Mouse (Mus musculus) liver, embryonic 14.5 days (tissue): ENCODE measurements around the gene Med29. TPM values are rescaled to one million over a fixed set of nuclear protein-coding genes. Genes with fewer than 3 reads are reported as not detected.
A peak's percentile ranks its signal among the peaks of the same experiment; 100 is the strongest.
"Not testable (repeated sequence)": the region's sequence is repeated elsewhere in the genome, so short reads cannot be mapped to it uniquely, and the experiment has no call there.

Experiments used
- ATAC-seq: fragments of 200-750 bp; cut with Nextera tagmentation; 2 replicates; pipeline ENCODE4 v1.8.0; 2017; ENCODE audit warnings: moderate number of reproducible peaks, mild to moderate bottlenecking, moderate library complexity; ENCODE audit not compliant: insufficient read depth
- DNase-seq, 3 experiments: peaks; one replicate each; pipeline ENCODE4 v3.0.0-alpha.2; 2012 to 2013; ENCODE audit warnings: low read depth in 3 of 3, low spot score in 3 of 3
- H3K27ac ChIP-seq: fragments of 300-500 bp; sonication (generic); 2 replicates; pipeline ENCODE4 v1.5.1; 2014; ENCODE audit warnings: moderate library complexity, mild to moderate bottlenecking, control low read depth, inconsistent platforms
- H3K27me3 ChIP-seq: fragments of 300-500 bp; sonication (generic); 2 replicates; pipeline ENCODE4 v1.6.1; 2014; ENCODE audit warnings: mild to moderate bottlenecking, low read length, moderate library complexity; ENCODE audit not compliant: control insufficient read depth, insufficient read depth
- H3K36me3 ChIP-seq: fragments of 300-500 bp; sonication (generic); replicated peaks from 2 replicates; pipeline ENCODE4 v1.6.1; 2014; ENCODE audit warnings: low read depth; ENCODE audit not compliant: control insufficient read depth, insufficient read depth
- H3K4me1 ChIP-seq, 2 experiments: fragments of 200-500 bp in 1 of 2; fragments of 300-500 bp in 1 of 2; sonication (generic) in 1 of 2; replicated peaks; 2 replicates each; pipeline ENCODE4 v1.6.1; 2012 to 2014; ENCODE audit warnings: antibody characterized with exemption in 1 of 2, inconsistent platforms in 1 of 2, low read length in 1 of 2; ENCODE audit not compliant: control insufficient read depth in 2 of 2, insufficient read depth in 2 of 2
- H3K4me2 ChIP-seq: fragments of 300-500 bp; sonication (generic); 2 replicates; pipeline ENCODE4 v1.6.1; 2014; ENCODE audit warnings: low read depth, mild to moderate bottlenecking, control low read depth, moderate library complexity
- H3K4me3 ChIP-seq, 2 experiments: fragments of 200-500 bp in 1 of 2; fragments of 300-500 bp in 1 of 2; sonication (generic) in 1 of 2; 2 replicates each; pipeline ENCODE4 v1.5.1; 2012 to 2014; ENCODE audit warnings: low read depth in 2 of 2, low read length in 2 of 2, mild to moderate bottlenecking in 2 of 2, control low read depth in 1 of 2, inconsistent platforms in 1 of 2, moderate library complexity in 1 of 2; ENCODE audit not compliant: insufficient read depth in 1 of 2
- H3K9ac ChIP-seq: fragments of 300-500 bp; sonication (generic); replicated peaks from 2 replicates; pipeline ENCODE4 v1.6.1; 2014; ENCODE audit warnings: mild to moderate bottlenecking, control low read depth, moderate library complexity
- H3K9me3 ChIP-seq: fragments of 300-500 bp; sonication (generic); 2 replicates; pipeline ENCODE4 v1.6.1; 2016; ENCODE audit warnings: low read length, mixed read lengths; ENCODE audit not compliant: control insufficient read depth
- CTCF ChIP-seq: IDR thresholded peaks from 2 replicates; pipeline ENCODE4 v1.5.1; 2016; ENCODE audit warnings: antibody characterized with exemption, low read depth, control low read depth
- EP300 ChIP-seq: IDR thresholded peaks from 2 replicates; pipeline ENCODE4 v1.6.1; 2016; ENCODE audit warnings: antibody characterized with exemption, low read depth
- WGBS: fragments of 180-500 bp; shearing (Covaris S2); extraction: QIAGEN DNeasy Blood & Tissue Kit; methylation state at CpG from one replicate; pipeline ENCODE4 v1.1.7; 2014; ENCODE audit not compliant: insufficient replicate concordance; 5-methylcytosine and 5-hydroxymethylcytosine counted together
- polyA plus RNA-seq, 2 experiments: library from polyadenylated mRNA; depleted of rRNA in 1 of 2; stranded (reverse) in 1 of 2; unstranded in 1 of 2; fragments of >200 nt; fragmentation: Nextera tagmentation in 1 of 2; extraction: Ambion mirVana in 1 of 2; gene quantifications; 2 replicates each; pipeline versions ENCODE4 v1.2.1 to v1.2.3; 2012 to 2014

The Med29 gene
- polyA plus RNA-seq, 2 experiments = 21.0 to 27.2 TPM

DNA sequence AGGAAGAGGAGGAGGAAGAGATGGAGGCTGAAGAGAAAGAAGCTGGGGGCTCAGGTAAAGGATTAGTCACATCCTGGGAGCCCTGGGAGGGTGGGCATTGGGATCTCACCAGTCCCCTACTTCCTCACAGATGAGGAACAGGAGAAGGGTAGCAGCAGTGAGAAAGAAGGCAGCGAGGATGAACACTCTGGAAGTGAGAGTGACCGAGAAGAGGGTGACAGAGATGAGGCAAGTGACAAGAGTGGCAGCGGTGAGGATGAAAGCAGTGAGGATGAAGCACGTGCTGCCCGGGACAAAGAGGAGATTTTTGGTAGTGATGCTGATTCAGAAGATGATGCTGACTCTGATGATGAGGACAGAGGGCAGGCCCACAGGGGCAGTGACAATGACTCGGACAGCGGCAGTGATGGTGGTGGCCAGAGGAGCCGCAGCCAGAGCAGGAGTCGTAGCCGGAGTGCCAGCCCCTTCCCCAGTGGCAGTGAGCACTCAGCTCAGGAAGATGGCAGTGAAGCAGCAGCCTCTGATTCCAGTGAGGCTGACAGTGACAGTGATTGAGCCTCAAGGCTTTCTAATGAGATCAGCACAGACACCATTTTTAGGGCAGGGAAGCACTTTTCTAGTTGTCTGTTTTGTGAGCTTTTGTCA, 6.3 kb upstream of the Med29 start:
- DNase-seq = no peak
- no peak overlapping the region for H3K4me2 ChIP-seq
- H3K27ac ChIP-seq = no peak overlapping the region
- H3K36me3 ChIP-seq = peaks cover 24% of the 10 kb centered on the region
- no peak overlapping the region for H3K9ac ChIP-seq
- no peak for TF ChIP-seq EP300
- no peak for TF ChIP-seq CTCF
- peaks cover under 1% of the 10 kb centered on the region in 2 experiments; a peak in 3 of 4 replicates for H3K4me1 ChIP-seq
- ATAC-seq = no peak
- no peaks in the 10 kb centered on the region for H3K9me3 ChIP-seq
- H3K4me3 ChIP-seq = no peak overlapping the region
- WGBS = 84% methylated on average over 10 of the region's 10 CpGs
- no peaks in the 10 kb centered on the region for H3K27me3 ChIP-seq

DNA sequence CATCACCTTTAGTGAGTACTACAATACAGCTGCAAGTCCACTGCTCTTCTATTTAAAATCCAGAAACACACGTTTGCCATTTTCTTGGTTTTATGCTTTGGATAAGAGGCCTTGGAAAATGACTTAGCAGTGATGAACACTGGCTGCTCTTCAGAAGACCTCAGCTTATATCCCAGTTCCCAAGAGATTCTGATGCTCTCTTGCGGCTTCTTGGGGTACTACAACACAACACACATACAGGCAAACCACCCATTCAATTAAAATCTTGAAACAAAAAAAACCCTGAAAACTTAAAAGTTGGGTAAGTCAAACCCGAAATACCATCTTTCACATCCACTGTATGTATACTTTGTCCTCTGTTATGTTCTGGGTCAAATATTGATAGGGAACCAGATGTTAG, 5.5 kb upstream of the Med29 start:
- 52% methylated on average over 3 of the region's 3 CpGs for WGBS
- H3K4me1 ChIP-seq = peaks cover 3 to 4% of the 10 kb centered on the region in 2 experiments
- H3K4me3 ChIP-seq = no peak overlapping the region
- H3K9ac ChIP-seq = no peak overlapping the region
- no peaks in the 10 kb centered on the region for H3K9me3 ChIP-seq
- TF ChIP-seq CTCF (peak; percentile 42), EP300 (no peak)
- no peak overlapping the region for H3K4me2 ChIP-seq
- no peaks in the 10 kb centered on the region for H3K27me3 ChIP-seq
- DNase-seq = no peak
- ATAC-seq = no peak
- peaks cover 18% of the 10 kb centered on the region for H3K36me3 ChIP-seq
- no peak overlapping the region for H3K27ac ChIP-seq

DNA sequence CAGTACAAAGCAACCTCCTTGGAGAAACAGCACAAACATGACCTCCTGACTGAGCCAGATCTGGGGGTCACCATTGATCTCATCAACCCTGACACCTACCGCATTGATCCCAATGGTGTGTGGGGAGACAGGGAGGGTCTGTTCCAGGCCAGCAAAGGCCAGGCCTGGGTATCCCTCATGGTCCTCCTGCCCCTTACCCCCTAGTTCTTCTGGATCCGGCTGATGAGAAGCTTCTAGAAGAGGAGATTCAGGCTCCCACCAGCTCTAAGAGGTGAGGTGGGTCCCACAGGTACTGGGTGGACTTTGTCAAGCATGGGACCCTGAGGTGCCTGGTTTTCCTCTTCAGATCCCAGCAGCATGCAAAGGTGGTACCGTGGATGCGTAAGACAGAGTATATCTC, 2.9 kb upstream of the Med29 start:
- Histone ChIP-seq H3K27ac (no peak overlapping the region), H3K4me3 (no peak overlapping the region), H3K4me1 (peaks cover 8 to 10% of the 10 kb centered on the region in 2 experiments), H3K9ac (no peak overlapping the region), H3K27me3 (no peaks in the 10 kb centered on the region), H3K9me3 (no peaks in the 10 kb centered on the region), H3K36me3 (peaks cover 13% of the 10 kb centered on the region), H3K4me2 (no peak overlapping the region)
- DNase-seq (no peak), ATAC-seq (no peak)
- WGBS = 88% methylated on average over 4 of the region's 4 CpGs
- TF ChIP-seq EP300 (no peak), CTCF (no peak)

DNA sequence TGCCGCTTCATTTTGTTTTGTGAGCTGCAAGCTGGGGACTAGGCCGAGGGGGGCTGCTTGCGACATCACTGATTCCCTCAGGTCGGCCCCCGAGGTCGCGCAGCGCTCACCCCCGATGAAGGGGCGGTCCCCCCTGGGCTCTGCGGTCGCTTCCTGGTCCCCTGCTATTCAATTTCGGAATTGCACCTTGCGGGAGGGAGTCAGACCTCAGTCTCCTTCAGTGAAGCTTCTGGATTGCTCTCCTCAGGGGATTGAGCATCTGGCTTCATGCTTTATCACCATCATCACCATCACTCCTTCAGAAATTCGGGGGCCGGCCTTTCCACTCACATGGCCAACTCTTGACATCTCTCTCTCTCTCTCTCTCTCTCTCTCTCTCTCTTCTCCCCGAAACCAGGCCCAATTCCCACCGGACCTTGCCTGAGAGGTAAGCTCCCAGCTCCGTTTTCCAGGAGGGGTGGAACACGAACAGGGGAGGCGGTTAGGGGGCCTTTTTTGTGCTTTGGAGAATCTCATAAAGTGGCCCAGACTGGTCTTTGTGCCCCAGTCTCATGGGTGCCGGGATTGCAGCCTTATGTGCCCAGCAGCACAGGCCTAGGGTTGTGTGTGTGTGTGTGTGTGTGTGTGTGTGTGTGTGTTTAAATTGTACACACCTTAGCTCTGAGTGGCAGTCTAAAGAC, 904 bp upstream of the Med29 start:
- no peaks in the 10 kb centered on the region for H3K9me3 ChIP-seq
- DNase-seq = no peak
- H3K4me2 ChIP-seq = peak overlapping the region; percentile 93
- WGBS = 6% methylated on average over 22 of the region's 22 CpGs
- H3K36me3 ChIP-seq = peaks cover 19% of the 10 kb centered on the region
- TF ChIP-seq EP300 (no peak), CTCF (no peak)
- H3K4me1 ChIP-seq = peaks cover 8 to 10% of the 10 kb centered on the region in 2 experiments
- peak overlapping the region; percentile 9 for H3K27ac ChIP-seq
- peak overlapping the region; percentile 76 for H3K9ac ChIP-seq
- no peaks in the 10 kb centered on the region for H3K27me3 ChIP-seq
- H3K4me3 ChIP-seq = peak overlapping the region; percentile 73 to 79
- no peak for ATAC-seq

DNA sequence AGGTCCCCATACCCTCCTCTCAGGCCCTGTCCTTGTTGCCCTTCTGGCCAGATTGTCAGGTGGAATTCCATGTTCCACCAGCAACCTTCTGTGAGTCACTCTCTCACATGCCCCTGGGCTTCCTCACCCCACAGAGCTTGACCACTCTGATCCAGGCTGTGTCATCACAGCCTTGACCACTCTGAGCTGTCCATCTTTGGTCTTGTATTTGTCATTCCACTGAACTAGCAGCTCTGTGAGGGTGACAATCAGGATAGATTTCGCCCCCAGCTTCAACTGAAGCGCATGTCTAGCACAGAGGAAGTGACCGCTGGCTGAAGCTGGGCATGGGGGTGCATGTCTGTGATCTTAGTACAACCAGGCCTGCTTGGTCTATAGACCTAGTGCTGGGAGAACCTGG, 2.2 kb downstream of the Med29 start:
- DNase-seq (no peak), ATAC-seq (no peak)
- TF ChIP-seq CTCF (no peak), EP300 (no peak)
- Histone ChIP-seq H3K4me3 (no peak overlapping the region), H3K9ac (no peak overlapping the region), H3K4me1 (peaks cover 10 to 11% of the 10 kb centered on the region in 2 experiments), H3K4me2 (no peak overlapping the region), H3K27ac (no peak overlapping the region), H3K36me3 (peaks cover 6% of the 10 kb centered on the region), H3K9me3 (no peaks in the 10 kb centered on the region), H3K27me3 (no peaks in the 10 kb centered on the region)
- WGBS = 87% methylated on average over 3 of the region's 3 CpGs

DNA sequence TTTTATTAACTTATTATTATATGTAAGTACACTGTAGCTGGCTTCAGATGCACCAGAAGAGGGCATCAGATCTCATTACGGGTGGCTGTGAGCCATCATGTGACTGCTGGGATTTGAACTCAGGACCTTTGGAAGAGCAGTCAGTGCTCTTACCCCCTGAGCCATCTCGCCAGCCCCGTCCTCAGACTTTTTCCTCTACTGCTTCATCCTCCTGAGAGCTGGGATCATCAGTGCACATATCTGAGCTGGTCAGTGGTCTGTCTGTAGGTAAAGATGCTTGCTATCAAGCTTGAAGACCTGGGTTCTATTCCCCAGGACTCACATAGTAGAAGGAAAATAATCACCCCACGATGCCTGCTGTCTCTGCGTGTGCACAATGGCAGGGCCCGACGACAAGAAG, 5.1 kb downstream of the Med29 start:
- H3K4me1 ChIP-seq = peaks cover 26 to 28% of the 10 kb centered on the region in 2 experiments
- not testable (repeated sequence) for DNase-seq, H3K36me3 ChIP-seq, H3K27me3 ChIP-seq, H3K27ac ChIP-seq, H3K4me2 ChIP-seq, ATAC-seq, H3K9me3 ChIP-seq, H3K9ac ChIP-seq, H3K4me3 ChIP-seq
- 69% methylated on average over 7 of the region's 7 CpGs for WGBS

DNA sequence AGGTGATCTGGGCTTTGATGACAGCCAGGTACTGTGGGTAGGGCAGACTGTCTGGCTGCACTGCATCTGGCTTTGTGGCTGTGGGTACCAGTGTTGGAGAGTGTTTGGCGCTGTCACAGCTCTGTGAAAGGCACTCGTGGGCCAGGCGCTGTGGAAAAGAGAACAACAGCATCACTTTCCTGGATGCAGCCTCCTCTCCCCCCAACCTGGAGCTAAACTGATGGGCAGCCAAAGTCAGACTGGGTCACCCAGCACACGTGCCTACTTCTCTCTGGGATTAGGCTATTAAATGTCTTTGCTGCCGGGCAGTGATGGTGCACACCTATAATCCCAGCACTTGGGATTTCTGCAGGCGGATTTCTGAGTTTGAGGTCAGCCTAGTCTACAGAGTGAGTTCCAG, 5.6 kb downstream of the Med29 start:
- H3K9ac ChIP-seq, H3K27ac ChIP-seq, DNase-seq, H3K4me3 ChIP-seq, H3K9me3 ChIP-seq, ATAC-seq, H3K27me3 ChIP-seq, H3K4me2 ChIP-seq, H3K36me3 ChIP-seq: not testable (repeated sequence)
- peaks cover 30 to 31% of the 10 kb centered on the region in 2 experiments for H3K4me1 ChIP-seq
- WGBS = 66% methylated on average over 6 of the region's 6 CpGs
